Mouse (Mus musculus): ENCODE results near the gene Ubxn2a.
A peak's percentile ranks its signal among the peaks of the same experiment; 100 is the strongest.

Gene Ubxn2a

DNA sequence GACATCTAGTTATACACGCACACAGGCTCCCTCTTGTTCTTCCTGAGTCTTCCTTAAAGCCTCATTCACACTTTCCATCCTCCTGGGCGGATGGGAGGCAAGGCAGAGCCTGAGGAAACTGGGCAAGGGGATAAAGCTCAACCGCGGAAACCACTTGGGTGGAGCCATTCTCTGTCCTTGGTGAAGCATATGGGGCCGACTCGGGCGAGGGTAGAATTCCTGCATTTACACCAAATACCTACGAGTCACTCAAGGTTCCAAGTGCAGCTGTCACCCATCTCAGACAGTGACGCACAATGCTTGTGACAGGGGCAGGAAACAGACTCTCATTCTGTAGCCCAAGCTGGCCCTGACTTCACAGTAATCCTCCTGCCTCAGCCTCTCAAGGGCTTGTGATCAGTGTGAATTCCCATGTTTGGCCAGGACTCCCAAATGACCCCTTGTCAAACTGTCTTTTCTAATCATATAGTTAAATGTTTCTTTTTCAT is 29.2 kb downstream of the Ubxn2a start:
- DNase-seq, result no peak

DNA sequence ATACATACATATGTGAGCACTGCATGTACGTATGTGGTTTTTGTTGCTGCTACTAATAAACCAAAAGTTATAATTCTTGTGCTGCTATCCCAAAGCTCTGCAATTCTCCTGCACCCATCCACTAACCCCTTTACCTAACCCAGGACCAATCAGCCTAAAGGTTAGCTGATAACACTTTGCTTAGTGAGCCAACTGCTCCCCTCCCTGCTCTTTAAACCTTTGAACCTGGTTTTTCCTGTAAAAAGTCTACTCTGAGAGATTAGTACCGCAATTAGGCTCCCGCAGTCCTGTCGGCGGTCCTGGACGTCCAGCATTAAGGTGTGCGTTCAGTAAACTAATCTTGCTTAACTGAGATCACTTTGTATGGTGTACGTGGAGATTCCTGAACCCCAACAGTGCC is 31.9 kb downstream of the Ubxn2a start:
- DNase-seq, result no peak

DNA sequence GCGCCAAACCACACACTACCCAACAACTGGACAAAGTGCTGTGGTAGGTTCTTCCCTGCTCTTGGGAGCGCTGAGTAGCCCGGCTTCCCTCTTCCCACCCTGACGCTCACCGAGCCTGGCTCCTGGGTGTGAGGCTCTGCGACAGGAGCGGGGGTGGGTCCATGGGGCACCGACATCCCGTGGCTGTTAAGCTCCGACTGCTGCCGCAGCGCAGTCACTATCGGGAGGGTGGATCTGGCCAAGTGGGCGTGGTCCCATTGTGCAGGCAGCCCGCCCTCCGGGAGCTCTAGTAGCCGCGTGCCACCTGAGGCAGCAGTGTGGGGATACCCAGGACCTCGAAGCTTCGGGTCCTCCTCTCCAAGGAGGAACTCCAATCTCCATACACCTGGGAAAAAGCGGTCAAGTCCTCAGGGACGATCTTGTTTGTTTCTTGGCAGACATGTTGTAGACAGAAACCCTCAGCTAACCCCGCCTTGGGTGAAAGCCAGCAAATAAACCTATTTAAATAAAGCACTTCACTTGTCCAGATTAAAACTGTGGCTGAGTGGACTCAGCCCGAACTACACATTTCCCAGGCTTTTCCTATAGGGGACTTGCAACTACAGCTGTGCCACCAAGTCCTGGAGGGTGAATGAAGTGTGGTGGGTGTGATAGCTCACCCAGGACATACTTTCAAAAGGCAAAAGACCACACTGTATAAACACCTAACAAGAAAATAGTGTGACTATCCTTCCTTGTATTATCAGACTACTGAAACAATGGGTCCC is 33.2 kb downstream of the Ubxn2a start, which contains the start of gene Mfsd2b:
Gene Mfsd2b, minus strand, starts transcription at position 199 of the 767 bp plus-strand sequence.
- peak; percentile 50 to 55 for DNase-seq

DNA sequence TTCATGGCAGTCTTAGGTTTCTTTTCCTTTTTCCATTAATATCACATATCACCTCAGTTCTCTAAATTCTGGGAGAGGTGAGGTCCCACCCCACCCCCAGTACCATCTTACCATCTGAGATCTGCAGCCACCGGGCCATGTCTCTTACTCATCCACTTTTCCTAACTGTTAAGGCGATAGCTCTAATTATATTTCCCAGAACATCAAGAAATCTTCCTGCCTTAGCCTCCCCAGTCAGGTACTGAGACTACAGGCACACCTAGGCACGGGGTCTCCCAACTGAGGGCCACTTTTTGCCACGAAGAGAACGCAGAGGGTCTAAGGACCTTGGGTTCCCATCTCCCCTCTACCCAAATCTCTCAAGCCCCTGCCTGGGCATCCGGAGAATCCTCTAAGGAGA is 34.0 kb downstream of the Ubxn2a start:
- no peak for DNase-seq

DNA sequence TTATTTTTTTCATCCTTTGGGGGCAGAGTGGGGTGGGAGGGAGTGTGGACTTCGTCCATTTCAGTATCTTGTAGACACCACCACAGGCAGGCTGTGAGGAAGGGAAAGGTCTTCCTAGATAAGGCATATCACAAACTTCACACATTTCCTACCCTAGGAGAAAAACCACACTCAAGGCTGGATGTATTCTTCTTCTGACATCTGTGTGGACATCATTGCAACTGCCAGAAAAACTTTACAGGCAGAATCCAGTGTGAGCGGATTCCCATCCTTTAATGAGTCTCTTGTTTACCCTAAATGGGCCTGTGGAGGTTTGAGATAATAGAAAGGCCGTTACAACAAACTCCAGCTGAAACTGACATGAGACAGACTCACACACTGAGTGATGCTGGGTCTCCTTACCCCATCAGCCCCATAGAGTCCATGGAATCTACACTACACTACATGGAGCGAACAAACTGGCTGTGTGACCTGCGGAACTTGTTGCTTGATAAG is 34.5 kb downstream of the Ubxn2a start:
- DNase-seq, result no peak

DNA sequence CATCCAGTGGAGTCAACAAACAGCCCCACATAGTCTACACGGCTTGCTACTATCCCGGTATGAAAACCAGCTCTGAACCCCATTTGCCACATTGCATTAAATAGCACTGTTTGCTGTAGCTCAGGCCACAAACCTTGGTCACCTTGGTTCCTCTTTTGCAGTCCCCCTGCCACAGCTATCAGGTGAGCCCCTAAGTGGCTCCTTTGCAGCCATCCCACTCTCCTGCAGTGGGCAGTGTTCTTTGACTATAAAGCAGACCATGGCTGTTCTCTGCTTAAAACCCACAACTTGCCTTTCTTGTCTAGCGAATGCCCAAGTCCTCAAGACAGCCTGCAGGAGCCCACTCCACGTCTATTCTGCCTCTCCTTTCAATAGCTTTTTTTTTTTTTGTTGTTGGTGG is 35.2 kb downstream of the Ubxn2a start:
- DNase-seq, result no peak

DNA sequence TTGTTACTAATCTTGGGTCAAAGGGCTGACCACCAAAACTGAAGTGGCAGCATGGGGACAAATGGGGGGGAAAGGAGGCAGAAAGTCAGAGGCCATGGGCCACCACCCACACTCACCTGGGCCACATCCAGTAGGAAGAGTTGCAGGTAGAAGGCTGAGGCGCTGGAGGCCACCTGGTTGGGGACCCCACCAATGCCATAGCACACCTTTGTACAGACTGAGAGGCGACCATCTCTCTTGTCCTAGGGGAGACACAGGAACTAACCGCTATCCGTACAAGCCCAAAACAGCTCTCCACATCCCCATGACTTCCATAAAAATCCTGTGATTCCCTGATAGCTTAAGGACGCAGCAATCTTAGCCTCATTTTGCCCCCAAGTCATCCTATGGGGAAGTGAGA is 36.2 kb downstream of the Ubxn2a start:
- no peak for DNase-seq

DNA sequence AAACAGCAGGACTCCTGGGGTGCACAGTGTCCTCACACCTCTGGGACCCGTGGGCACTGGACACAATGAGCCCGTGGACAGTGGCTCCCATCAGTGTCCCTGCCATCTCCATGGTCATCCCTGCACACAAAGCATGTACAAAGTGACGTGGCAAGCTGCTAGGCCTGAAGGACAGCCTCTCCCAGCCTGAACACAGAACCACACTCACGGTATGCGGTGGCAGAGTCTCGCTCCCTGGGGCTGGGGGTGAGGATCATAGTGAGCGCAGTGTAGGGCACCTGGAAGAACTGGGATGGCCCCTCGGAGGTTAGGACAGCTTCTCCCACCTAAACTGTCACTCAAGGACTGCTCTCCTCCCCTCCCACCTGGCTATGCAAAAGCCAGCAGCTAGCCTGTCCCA is 38.6 kb downstream of the Ubxn2a start:
- DNase-seq, result no peak

DNA sequence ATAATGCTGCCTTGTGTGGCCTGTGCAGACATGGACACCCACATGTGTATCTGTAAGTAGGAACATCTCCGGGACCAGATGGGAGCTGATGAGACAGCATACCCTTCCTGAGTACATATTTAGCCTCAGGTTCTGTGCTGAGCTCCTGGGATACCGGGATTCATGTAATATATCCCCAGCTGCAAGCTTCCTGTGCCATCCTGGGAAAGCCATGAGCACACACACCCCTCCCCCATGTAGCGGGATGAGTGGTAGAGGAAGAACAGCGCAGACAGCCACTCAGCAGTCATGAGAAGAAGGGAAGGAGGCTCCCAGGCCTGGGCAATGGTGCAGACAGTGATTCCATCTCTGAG is 43.2 kb downstream of the Ubxn2a start:
- DNase-seq, result no peak

DNA sequence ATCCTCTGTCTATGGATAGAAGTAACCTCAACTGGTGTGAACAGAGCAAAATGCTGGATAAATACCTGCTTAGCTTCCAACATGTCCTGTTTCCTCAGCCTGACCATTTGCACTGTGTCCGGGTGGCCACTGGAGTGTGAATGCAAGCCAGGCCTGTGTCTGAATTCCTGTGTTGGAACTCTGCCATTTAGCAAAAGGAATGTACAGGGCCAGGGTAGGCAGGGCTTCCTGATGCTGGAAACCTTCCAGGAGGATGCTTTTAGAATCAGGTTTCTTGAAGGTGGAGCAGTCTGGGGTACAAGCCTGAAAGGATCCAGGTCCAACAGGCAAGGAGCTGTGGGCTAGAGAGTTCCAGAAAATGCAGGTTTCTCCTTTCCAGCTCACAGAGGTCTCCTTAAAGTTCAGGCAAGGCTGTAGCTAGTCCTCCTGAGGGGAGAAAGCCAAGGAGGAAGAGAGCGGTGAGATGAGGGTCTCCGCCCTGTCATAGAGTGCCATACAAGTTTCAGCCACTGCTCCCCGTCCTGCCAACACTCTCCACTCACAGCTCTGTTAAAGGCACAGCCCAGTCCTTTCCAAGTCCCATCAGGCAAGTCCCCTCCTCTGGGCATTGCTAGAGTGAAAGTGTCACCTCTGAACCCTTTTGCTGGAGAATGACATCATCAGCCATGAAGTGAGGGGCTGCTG is 43.7 kb downstream of the Ubxn2a start:
- peak; percentile 38 to 42 for DNase-seq

DNA sequence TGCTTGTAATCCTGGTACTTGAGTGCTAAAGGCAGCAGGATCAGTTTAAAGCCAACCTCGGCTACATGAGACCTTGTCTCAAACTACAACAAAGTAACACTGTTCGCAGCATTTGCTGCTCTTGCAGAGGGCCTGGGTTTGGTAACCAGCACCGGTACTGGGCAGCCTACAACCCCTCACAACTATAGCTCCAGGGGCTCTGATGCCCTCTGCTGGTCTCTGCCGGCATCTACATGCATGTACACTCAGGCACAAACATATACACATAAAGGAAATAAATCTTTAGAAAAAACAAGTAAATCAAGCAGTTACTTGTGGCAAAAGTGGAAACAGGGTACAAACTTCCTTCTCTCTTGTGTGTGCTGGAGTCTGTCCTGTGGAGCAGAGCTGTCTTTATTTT is 44.8 kb downstream of the Ubxn2a start:
- DNase-seq, result no peak

DNA sequence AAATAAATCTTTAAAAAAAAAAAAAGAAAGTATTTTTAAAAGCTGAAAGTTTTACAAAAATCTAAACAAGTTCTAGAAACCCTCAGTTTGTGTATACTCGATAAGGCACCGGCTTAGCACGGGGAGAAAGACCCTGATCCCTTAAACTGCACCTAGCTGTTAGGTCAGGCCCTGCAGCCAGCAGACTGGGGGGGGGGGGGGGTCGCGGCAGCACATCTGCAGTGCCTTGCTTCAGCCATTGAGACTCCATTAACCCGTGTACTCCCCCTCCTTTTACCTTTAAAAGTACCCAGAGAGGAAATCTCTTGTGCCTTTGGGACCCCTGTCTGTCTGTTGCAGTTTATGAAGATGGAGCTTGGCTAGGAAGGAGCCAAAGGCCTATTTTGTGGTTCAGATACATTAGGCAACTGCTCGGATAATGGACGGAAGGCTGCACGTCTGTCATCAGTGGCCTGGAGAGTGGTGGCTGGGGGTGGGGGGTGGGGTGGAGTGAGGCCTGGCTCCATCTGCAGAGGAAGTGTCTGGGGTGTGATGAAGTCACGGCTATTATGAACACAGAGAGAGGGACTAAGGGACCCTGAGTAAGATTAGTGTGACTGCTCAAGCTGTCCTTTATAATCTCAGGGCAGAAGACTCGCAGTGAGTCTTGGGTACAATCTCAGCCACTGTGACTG is 48.1 kb downstream of the Ubxn2a start:
- no peak for DNase-seq

DNA sequence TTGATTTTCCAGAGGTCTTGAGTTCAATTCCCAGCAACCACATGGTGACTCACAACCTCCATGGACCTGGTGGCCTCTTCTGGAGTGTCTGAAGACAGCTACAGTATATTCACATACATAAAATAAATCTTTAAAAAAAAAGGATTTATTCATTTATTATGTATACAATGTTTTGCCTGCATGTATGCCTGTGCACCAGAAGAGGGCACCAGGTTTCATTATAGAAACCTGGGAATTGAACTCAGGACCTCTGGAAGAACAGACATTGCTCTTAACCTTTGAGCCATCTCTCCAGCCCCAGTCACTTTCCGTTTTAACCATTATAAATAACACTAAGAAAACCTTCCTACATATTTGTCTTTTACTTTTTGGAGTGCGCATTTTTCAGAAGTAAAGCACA is 50.7 kb downstream of the Ubxn2a start:
- DNase-seq, result no peak

DNA sequence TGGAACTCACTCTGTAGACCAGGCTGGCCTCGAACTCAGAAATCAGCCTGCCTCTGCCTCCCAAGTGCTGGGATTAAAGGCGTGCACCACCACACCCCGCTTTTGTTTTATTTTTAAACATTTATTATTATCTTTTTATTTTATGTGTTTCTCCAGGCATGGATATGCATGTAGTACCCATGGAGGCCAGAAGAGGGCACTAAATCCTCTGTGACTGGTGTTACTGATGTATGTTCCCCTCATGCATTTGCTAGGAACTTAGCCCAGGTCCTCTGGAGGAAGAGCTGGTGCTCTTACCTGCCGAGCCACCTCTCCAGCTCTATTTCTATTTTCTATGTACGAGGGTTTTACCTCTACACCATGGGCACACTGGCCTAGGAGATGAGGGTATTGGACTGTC is 51.3 kb downstream of the Ubxn2a start:
- DNase-seq, result no peak

DNA sequence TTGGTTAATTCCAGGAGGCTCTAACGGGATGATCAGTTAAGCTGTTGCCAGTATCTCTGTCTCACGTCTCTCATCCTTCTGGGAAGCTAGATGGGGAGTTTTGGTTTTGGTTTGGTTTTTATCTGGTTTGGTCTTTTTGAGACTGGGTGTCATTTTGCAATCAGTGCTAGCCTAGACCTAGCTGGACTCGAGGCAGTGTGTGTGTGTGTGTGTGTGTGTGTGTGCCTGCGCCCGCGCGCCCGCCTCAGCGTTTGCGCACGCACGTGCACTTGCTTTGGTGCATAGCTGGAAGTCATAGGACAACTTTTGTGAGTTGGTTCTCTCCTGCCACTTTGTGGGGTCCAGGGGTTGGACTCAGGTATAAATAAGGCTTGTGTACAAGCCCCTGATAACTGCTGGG is 63.8 kb downstream of the Ubxn2a start:
- DNase-seq, result peak; percentile 30 to 36

DNA sequence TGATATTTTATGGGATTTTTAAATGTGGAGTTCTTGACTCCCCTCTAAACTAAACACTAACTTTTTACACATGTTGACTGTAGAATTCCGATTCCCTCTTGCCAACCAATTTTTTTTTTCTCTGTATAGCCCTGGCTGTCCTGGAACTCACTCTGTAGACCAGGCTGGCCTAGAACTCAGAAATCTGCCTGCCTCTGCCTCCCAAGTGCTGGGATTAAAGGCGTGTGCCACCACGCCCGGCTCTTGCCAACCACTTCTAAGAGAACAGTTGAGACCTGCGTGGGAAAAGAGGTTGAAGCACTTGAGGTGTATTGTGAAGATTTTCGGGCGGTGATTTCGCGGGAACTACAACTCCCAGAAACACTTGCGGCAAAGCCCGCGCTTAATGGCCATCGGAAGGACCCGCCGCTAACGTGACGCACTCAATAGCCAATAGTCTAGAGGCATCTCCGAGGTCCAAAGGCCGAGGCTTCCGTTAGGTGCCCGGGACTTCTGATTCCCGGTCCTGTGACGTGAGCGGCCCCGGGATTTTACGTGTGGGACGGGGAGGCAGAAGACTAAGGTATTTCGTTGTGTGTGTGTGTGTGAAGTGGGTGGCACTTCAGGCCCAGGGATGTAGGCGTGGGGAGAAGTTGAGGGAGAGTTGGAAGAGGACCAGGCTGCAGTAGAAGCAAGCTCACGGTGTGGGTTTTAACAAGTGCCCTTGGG is 64.5 kb downstream of the Ubxn2a start, which contains the start of gene Wdcp:
Gene Wdcp, plus strand, starts transcription at position 414 of the 708 bp plus-strand sequence.
- DNase-seq, result peak; percentile 89 to 90

DNA sequence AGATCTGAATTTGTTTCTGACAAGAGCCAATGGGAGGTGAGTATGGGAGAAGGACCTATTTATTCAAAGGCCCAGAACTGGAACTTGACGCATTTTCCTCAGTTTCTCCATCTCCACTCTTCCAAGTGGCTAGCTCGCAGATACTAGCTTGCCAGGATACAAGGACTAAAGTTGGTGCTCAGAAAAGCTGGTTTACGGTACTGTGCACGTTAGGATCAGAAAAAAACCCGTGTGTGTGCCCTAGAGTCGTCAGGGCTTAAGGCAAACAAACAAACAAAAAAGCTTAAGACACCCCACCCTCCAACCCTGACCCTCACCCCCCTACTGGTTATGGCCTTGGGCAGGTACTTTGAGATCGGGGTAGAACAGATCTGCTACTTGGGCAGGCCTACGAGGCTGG is 65.0 kb downstream of the Ubxn2a start:
- DNase-seq, result no peak

DNA sequence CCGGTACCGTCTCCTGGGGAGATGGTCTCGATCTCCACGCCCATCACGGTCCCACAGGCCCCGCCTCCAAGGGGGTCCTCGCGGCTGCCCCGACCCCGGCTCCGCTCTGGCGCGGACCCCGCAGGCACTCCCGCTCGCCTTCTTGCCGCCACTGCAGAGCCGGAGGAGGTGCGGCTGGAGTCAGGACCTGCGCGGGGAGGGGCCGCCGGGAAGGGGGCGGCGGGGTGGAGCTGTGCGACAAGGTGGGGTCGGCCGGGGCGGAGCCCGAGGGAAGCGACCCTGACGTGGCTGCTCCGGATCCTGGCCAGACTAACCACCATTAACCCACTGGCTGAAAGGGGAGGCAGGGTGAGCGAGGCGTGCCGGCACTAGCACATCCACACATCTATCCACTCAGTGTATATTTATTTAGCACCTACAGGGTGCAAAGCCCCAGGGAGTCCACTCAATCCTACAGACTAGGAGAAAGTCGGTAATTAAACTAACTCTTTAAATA is 66.1 kb downstream of the Ubxn2a start, which contains the start of gene Fkbp1b:
Gene Fkbp1b, minus strand, starts transcription at position 200 of the 496 bp plus-strand sequence.
- DNase-seq, result peak; percentile 51 to 64

DNA sequence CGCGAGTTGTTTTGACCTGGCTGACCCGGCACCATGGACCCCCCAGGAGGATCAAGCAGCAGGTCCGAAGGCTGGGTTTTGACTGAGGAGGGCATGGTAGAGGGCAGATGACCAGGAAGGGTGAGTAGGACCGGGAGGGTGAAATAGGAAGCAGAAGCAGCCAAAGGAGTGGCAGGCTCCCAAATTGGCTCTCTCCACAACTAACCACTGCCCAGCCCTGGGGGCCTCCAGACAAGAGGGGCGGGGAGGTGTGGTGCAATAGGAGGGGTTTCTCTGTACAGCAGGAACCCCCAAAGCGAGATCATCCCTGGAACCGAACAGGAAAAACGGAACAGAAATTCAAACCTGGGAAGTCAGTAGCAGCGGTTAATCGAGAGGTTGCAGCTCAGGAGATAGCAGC is 66.8 kb downstream of the Ubxn2a start:
- DNase-seq, result peak in 1 of 2 experiments; percentile 20

DNA sequence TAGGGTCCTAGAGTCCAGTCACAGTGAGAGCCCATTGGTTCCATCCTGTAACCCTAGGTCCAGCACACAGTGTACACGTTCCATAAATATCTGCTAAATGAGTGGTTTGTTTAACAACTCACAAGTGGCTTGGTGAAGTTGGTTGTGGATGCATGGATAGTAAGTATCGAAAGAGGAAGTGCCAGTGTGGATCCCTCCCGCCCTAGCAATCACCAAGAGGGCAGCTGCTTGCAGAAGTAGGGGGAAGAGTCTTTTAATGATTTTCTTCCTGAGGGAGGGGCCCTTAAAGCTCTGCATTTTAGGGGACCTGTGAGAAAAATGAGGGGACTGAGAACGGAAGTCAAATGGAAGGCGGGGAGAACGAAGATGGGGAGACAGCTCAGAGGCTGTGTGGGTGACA is 67.5 kb downstream of the Ubxn2a start:
- no peak for DNase-seq

DNA sequence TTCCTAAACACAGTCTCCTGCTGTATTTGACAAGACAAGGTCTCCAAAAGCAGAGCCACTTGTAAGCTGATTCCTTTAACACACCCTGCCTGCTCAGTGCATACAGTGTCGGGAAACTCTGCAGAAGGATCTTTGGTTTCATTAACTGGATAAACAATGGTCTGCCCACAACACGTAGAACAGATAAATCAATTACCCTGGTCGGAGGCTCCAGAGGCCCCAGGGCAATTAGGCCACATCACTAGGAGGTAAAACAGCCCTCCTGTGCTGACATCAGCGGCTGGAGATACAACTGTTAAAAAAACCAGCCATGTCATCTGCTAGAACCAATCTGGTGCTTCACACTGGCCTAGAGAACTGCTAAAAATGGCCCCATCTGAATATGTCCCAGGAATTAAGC is 70.5 kb downstream of the Ubxn2a start:
- no peak for DNase-seq
